Mouse (Mus musculus): ENCODE results near the gene Klc4. TPM values are rescaled to one million over a fixed set of nuclear protein-coding genes. Genes with fewer than 3 reads are reported as not detected.

Gene Klc4
- polyA plus RNA-seq, 2 experiments, result 3.4 to 5.2 TPM

GRCm38 (mm10) chr17:46651755-46652547 is 6.1 kb upstream of the Klc4 start:
- 74% methylated on average over 20 of the region's 20 CpGs for WGBS (ENCODE audit: insufficient replicate concordance)
- no peak for ATAC-seq (ENCODE audit: insufficient read depth)
- Histone ChIP-seq H3K27ac (no peak overlapping the region), H3K27me3 (ENCODE audit: control insufficient read depth, insufficient read depth, low read length) (no peaks in the 10 kb centered on the region), H3K36me3 (replicated peaks; ENCODE audit: control insufficient read depth, insufficient read depth, low read depth) (no peaks in the 10 kb centered on the region; the same call in none of the 2 replicates), H3K9ac (replicated peaks) (no peak overlapping the region), H3K9me3 (ENCODE audit: control insufficient read depth, low read length) (no peaks in the 10 kb centered on the region), H3K4me2 (ENCODE audit: low read depth) (peak overlapping the region; percentile 90), H3K4me3 (ENCODE audit: insufficient read depth in 1 of 2, low read depth in 2 of 2, low read length in 2 of 2) (no peak overlapping the region), H3K4me1 (replicated peaks; ENCODE audit: control insufficient read depth in 2 of 2, insufficient read depth in 2 of 2, low read length in 1 of 2) (peaks cover 13 to 22% of the 10 kb centered on the region in 2 experiments)
- no peak for TF ChIP-seq EP300 (IDR thresholded peaks at IDR 0.05; ENCODE audit: low read depth)
- TF ChIP-seq CTCF (IDR thresholded peaks at IDR 0.05; ENCODE audit: low read depth), result no peak
- DNase-seq (ENCODE audit: low read depth in 3 of 3, low spot score in 3 of 3), result no peak

GRCm38 (mm10) chr17:46651292-46651691 is 5.5 kb upstream of the Klc4 start:
- Histone ChIP-seq H3K9me3 (ENCODE audit: control insufficient read depth, low read length) (no peaks in the 10 kb centered on the region), H3K4me1 (replicated peaks; ENCODE audit: control insufficient read depth in 2 of 2, insufficient read depth in 2 of 2, low read length in 1 of 2) (peaks cover 17 to 26% of the 10 kb centered on the region in 2 experiments), H3K9ac (replicated peaks) (peak overlapping the region; percentile 62), H3K36me3 (replicated peaks; ENCODE audit: control insufficient read depth, insufficient read depth, low read depth) (no peaks in the 10 kb centered on the region; the same call in none of the 2 replicates), H3K4me3 (ENCODE audit: insufficient read depth in 1 of 2, low read depth in 2 of 2, low read length in 2 of 2) (peak overlapping the region; percentile 55 to 63), H3K27ac (no peak overlapping the region; the same call in 1 of the 2 replicates), H3K4me2 (ENCODE audit: low read depth) (peak overlapping the region; percentile 90), H3K27me3 (ENCODE audit: control insufficient read depth, insufficient read depth, low read length) (no peaks in the 10 kb centered on the region)
- WGBS (ENCODE audit: insufficient replicate concordance), result 71% methylated on average over 17 of the region's 17 CpGs
- ATAC-seq (ENCODE audit: insufficient read depth) (no peak), DNase-seq (ENCODE audit: low read depth in 3 of 3, low spot score in 3 of 3) (no peak)
- TF ChIP-seq EP300 (IDR thresholded peaks at IDR 0.05; ENCODE audit: low read depth) (no peak), CTCF (IDR thresholded peaks at IDR 0.05; ENCODE audit: low read depth) (no peak)

DNA sequence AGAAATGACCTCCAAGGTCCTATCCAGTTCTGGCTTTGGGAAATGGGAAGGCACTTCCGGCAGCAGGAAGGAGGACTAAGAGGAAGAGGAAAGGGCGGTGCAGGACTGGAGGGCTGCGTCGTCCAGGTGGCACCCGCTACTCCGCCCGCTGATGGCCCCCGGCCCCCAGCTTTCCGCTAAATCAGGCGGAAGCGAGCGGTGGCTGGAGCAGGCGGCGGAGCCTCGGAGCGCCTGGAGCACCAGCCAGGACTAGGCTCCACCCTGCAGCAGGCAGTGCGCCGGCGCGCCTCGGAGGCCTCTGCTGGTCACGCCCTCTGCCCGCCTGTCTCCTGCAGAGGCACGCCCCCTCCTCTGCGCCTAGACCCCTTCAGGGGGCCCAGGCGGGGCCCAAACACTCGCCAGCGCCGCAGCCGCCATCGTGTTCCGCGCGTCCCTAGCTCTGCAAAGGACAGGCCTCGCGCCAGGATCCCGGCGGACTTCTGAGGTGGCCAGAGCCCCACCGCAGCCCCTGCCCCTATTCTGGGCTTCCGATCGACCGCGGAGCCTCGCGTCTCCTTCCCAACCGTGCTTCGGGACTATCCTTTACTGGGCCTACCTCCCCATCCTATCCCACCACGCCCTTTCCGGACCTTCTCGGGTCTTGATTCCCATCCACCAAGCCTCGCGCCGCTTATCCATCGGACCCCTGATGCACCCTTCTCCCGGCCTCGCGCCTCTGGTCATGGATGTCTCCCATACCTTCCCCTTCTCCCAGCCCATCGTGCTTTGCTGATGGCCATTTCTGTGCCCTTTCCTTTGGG is 4.6 kb upstream of the Klc4 start, which contains the start of gene Cul7:
TSS of gene Cul7 (plus strand) at position 106 of the 800 bp plus-strand sequence.
- no peak for TF ChIP-seq CTCF (IDR thresholded peaks at IDR 0.05; ENCODE audit: low read depth)
- TF ChIP-seq EP300 (IDR thresholded peaks at IDR 0.05; ENCODE audit: low read depth), result no peak
- H3K36me3 ChIP-seq (replicated peaks; ENCODE audit: control insufficient read depth, insufficient read depth, low read depth), result no peaks in the 10 kb centered on the region; the same call in none of the 2 replicates
- H3K4me1 ChIP-seq (replicated peaks; ENCODE audit: control insufficient read depth in 2 of 2, insufficient read depth in 2 of 2, low read length in 1 of 2), result peaks cover 17 to 26% of the 10 kb centered on the region in 2 experiments
- H3K9me3 ChIP-seq (ENCODE audit: control insufficient read depth, low read length), result no peaks in the 10 kb centered on the region
- H3K9ac ChIP-seq (replicated peaks), result peak within 1 kb of the TSS; percentile 62
- under 1% methylated on average over 58 of the region's 58 CpGs for WGBS (ENCODE audit: insufficient replicate concordance)
- H3K4me2 ChIP-seq (ENCODE audit: low read depth), result peak within 1 kb of the TSS; percentile 90
- no peaks in the 10 kb centered on the region for H3K27me3 ChIP-seq (ENCODE audit: control insufficient read depth, insufficient read depth, low read length)
- H3K4me3 ChIP-seq (ENCODE audit: insufficient read depth in 1 of 2, low read depth in 2 of 2, low read length in 2 of 2), result peak within 1 kb of the TSS; percentile 55 to 63
- DNase-seq (ENCODE audit: low read depth in 3 of 3, low spot score in 3 of 3) (peak; percentile 71 to 77 (median 75)), ATAC-seq (ENCODE audit: insufficient read depth) (peak; percentile 79)
- H3K27ac ChIP-seq, result peak within 1 kb of the TSS; percentile 23

- TF ChIP-seq EP300 (IDR thresholded peaks at IDR 0.05; ENCODE audit: low read depth), result no peak
- no peak for TF ChIP-seq CTCF (IDR thresholded peaks at IDR 0.05; ENCODE audit: low read depth)
- Histone ChIP-seq H3K4me3 (ENCODE audit: insufficient read depth in 1 of 2, low read depth in 2 of 2, low read length in 2 of 2) (peak overlapping the region; percentile 55 to 63), H3K9ac (replicated peaks) (peak overlapping the region; percentile 62), H3K27ac (peak overlapping the region; percentile 23), H3K4me1 (replicated peaks; ENCODE audit: control insufficient read depth in 2 of 2, insufficient read depth in 2 of 2, low read length in 1 of 2) (peaks cover 22 to 31% of the 10 kb centered on the region in 2 experiments), H3K36me3 (replicated peaks; ENCODE audit: control insufficient read depth, insufficient read depth, low read depth) (no peaks in the 10 kb centered on the region; the same call in none of the 2 replicates), H3K27me3 (ENCODE audit: control insufficient read depth, insufficient read depth, low read length) (no peaks in the 10 kb centered on the region), H3K9me3 (ENCODE audit: control insufficient read depth, low read length) (no peaks in the 10 kb centered on the region), H3K4me2 (ENCODE audit: low read depth) (peak overlapping the region; percentile 90)
- DNase-seq (ENCODE audit: low read depth in 3 of 3, low spot score in 3 of 3) (no peak), ATAC-seq (ENCODE audit: insufficient read depth) (no peak)
- 28% methylated on average over 15 of the region's 15 CpGs for WGBS (ENCODE audit: insufficient replicate concordance)
These were observed 4.0 kb upstream of the Klc4 start for GRCm38 (mm10) chr17:46649811-46650210.
